Mouse (Mus musculus) olfactory bulb, adult 2 months (tissue): ENCODE measurements around the gene Trim25.

Experiments
- CTCF ChIP-seq: fragments of 200-500 bp; IDR thresholded peaks from 2 replicates; pipeline ENCODE4 v1.5.1; 2012; ENCODE audit warnings: low read depth, mild to moderate bottlenecking, low read length, moderate library complexity; ENCODE audit not compliant: insufficient read depth
- POLR2A ChIP-seq: fragments of 200-500 bp; IDR thresholded peaks from 2 replicates; pipeline ENCODE4 v1.6.1; 2012; ENCODE audit warnings: mild to moderate bottlenecking, low read depth, low read length, moderate library complexity; ENCODE audit not compliant: insufficient read depth

DNA sequence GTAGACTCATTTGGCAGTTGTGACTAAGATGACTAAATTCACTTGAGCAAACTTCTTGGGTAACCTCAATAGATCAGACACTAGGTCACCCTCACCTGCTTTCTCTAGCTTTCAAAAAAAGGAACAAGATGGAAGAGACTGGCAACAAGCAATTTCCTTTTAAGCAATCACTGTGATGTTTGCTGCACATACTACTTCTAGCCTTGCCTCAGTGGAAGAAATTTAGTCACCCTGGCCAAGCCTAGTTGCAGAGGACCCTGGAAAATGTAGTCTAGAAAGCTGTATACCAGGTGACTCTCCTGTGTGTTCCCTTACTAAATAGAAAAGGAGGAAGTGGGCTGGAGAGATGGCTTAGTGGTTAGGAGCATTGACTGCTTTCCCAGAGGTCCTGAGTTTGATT is 7.2 kb downstream of the Trim25 start:
- TF ChIP-seq CTCF (no peak), POLR2A (no peak)
